Mouse (Mus musculus) embryo, embryonic 10 days (tissue): ENCODE results near the gene Alkbh7.

Experiments
- DNase-seq: peaks from one replicate; pipeline ENCODE4 v3.0.0-alpha.2; 2015; ENCODE audit warnings: low spot score

Alkbh7 gene

DNA sequence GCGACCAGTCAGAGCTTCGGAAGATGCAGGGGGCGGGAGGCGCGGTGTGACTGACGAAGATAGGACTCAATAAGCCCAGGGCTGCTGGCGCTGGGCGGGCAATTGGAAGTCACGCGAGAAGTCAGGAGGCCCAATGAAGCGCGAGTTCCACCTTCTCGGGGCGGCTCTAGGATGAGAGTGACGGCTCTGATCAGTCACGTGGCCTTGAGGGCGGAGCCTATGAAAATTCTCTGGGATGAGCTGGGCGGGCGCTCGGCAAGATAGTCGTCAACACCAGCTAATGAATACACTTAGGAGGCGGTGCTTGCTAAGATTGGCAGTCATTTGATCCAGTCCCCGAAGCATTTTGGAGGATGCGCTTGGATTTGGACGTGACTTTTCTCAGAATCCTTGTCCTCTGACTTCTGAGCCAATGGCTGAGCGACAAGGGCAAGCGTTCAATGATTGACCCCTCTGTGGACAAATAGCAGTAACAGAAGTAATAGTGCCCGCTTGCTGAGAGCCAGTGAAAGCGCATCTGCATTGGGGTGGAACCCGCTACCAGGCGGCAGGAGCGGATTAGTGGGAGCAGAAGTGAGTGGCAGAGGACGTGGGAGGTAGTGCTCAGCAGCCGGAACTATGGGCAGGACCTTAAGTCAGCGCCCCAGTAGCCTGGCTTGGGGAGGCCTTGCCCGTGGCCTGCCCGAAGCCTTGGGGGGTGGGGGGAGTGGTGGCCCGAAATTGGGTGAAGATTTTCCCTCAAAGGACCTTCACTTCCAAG lies 34.7 kb downstream of the Alkbh7 start:
- peak; percentile 100 for DNase-seq

DNA sequence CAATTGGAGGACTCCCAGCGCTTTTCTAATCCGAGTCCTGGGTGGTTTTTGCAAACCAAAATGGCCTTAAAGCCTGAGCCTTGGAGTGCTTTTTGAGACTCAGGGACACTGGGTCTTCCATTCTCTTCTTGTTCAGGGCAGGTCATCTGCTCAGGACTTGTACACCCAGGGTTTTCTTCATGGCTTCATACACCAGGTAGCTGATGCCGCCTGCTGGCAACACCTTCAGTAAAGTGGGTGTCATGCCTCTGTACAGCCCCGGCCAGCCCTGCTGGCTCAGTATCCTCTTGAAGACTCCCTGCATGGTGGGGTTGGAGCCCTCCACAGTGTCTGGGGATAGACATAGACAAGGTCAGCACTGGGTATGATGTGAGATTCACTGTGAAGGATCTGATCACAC lies 35.7 kb downstream of the Alkbh7 start:
- no peak for DNase-seq

DNA sequence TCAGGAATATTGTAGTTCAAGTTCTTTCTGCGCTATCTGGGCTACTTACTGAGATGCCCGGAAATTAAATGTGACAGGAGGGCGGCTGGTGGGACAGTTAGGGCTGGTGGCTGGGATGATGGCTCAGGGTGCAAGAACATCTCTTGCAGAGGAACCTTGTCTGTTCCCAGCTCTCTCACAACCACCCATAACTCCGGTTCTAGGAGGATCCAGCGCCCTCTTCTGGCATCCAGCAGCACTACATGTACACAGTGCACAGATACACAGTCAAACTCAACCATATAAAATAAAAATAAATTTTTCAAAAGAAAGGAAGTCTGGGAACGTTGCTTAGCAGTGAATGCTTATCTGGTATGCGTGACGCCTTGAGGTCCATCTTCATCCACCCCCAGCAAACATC lies 41.8 kb downstream of the Alkbh7 start:
- no peak for DNase-seq

DNA sequence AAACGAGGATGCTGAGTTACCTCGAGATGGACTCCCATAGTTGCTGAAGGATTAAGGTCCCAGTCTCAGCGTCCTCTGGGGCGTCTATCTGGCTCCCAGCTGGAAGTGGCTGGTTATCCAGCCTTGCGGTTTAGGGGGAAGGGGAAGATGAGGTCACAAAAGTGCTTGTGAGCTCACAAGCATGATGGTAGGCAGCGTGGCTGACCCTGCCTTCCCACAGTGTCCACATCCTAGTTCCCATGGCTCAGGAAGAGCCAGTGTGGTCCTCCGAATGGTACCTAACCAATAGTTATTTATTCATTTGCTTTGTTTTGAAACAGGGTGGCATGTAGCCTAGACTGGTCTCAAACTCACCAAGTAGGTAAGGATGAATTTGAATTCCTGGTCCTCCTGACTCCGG lies 44.4 kb downstream of the Alkbh7 start, which contains the start of gene Slc25a41:
Gene Slc25a41 (minus strand): TSS at position 101 of the 400 bp plus-strand sequence.
- DNase-seq, result no peak

DNA sequence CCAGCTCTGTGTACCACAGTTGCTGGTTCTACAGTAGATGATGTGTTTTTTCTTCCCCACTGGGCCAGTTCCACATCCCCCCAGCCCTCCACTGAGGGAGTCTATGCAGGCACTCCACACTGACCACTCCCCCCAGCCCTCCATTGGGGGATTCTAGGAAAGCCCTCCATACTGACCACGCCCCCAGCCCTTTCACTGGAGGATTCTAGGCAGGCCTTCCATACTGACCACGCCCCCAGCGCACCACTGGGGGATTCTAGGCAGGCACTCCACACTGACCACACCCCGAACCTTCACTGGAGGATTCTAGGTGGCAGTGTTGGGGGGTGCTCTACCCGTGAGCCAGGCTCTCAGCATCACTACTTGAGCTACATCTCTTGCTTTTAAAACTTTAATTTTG lies 50.3 kb downstream of the Alkbh7 start:
- peak; percentile 29 for DNase-seq

DNA sequence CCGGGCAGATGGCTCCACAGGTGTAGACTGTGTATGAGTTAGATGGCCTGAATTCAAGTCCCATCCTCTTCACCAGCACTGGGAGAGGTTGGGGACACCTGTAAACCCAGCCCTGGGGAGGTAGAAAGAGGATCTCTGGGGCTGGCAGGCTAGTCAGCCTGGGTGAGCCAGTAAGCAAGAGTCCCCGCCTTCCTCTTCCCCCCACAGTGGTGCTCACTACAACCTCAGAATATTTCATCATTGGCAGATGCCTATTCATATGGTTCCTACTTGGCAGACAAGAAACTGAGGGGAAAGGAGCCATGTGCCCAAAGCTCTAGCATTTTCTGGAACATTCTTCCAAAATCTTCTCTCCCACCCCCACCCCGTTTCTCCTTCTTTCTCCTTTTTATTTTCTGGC lies 51.7 kb downstream of the Alkbh7 start:
- no peak for DNase-seq
